Mouse (Mus musculus): Measurements from ENCODE around the gene Ankrd13d. TPM values are rescaled to one million over a fixed set of nuclear protein-coding genes. Genes with fewer than 3 reads are reported as not detected.
A peak's percentile ranks its signal among the peaks of the same experiment; 100 is the strongest.

Ankrd13d gene
- total and polyA plus RNA-seq, 3 experiments: 0.96 to 2.6 TPM; not detected in 1

DNA sequence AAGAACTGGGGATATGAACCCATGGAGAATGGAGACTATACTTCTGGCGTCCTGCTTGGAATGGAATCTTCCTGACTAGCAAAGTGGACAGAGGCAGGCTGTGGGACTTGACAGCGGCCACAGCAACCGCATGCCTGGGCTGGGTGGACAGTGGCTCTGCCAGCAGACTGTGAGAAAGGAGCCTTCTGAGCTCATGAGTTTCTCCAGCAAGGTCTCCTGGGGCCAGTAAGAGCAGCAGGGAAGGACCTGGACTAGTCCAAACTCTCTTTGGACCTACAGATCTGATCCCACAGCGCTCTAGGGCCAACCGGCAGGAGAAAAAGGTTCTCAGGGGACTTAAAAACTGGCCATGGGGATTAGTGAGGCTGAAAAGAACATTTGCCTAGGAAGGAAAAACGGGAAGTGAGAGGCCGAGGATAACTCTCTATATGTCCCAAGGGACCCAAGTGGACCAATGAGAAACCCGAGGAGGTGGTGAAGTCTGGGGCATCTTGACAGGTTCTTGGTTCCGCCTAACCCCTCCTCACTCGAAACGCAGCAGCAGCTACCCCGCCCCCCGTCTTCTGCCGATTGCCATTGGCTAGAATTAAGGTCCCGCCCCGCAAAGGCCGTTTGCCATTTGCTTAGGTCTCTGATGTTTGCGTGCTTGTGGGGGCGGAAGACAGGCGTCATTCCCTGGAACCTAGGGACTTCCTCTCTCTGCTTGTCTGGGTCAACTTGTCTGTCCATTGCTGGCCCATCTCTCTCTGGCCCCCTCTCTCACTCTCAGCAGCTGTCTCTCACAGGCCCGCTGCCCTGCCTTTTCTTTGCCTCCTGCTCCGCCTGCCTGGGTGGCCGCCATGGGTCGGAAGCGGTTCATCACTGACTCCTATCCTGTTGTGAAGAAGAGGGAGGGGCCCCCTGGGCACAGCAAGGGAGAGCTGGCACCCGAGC lies 51.4 kb downstream of the Ankrd13d start, which contains the start of gene Pold4 (continued):
- TF ChIP-seq CHD1 (IDR thresholded peaks at IDR 0.05; ENCODE audit: low read depth, low read length): no peak
- TF ChIP-seq TBP (IDR thresholded peaks at IDR 0.05; ENCODE audit: low read depth, low read length): peak; percentile 91
- no peak for TF ChIP-seq GATA1 (IDR thresholded peaks at IDR 0.05; ENCODE audit: low read depth, low read length)
- TF ChIP-seq ZKSCAN1 (IDR thresholded peaks at IDR 0.05; ENCODE audit: low read depth, low read length): no peak
- peak; percentile 83; the same call in 1 of the 2 replicates for TF ChIP-seq ZMIZ1 (IDR thresholded peaks at IDR 0.05; ENCODE audit: low read depth, low read length)
- 0 out of 2 replicates have a peak, but pooled peaks have one; percentile 37 for TF ChIP-seq E2F4 (IDR thresholded peaks at IDR 0.05; ENCODE audit: borderline replicate concordance, low read depth, low read length)
- no peak for TF ChIP-seq USF2 (IDR thresholded peaks at IDR 0.05; ENCODE audit: borderline replicate concordance in 1 of 2, insufficient read depth in 1 of 2, low read depth in 1 of 2, low read length in 2 of 2)
- TF ChIP-seq TAL1 (IDR thresholded peaks at IDR 0.05; ENCODE audit: low read length): no peak
- no peak for TF ChIP-seq SMC3 (IDR thresholded peaks at IDR 0.05; ENCODE audit: low read depth, low read length)
- TF ChIP-seq TCF12 (IDR thresholded peaks at IDR 0.05; ENCODE audit: low read depth, low read length): peak; percentile 22; the same call in 1 of the 2 replicates
- peak; percentile 83 for TF ChIP-seq POLR2AphosphoS2 (IDR thresholded peaks at IDR 0.05; ENCODE audit: low read length)
- TF ChIP-seq USF1 (IDR thresholded peaks at IDR 0.05; ENCODE audit: low read depth, low read length): 0 out of 2 replicates have a peak, but pooled peaks have one; percentile 12
- TF ChIP-seq SIN3A (IDR thresholded peaks at IDR 0.05; ENCODE audit: low read length): peak; percentile 71
- TF ChIP-seq UBTF (IDR thresholded peaks at IDR 0.05; ENCODE audit: borderline replicate concordance, insufficient read depth, low read depth, low read length): no peak

DNA sequence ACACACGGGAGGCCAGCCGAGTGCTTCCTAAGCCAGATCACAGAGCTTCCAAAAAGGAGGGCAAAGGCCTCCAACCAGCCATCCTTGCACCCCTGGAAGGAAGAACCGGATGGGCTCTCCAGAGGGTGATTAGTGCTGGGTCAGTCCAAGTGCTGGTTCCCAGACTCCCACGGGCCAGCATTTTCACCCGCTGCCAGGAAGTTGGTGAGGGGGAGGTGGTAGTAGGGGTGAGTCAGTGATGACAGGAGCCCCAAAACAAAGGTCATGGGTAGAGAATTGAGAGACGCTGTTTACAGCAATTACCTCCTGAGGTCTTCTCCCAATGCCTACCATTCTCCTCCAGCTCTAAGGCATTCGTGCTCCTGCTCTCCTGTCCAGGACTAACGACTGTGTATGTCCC lies 52.5 kb downstream of the Ankrd13d start:
- TF ChIP-seq CHD2 (IDR thresholded peaks at IDR 0.05; ENCODE audit: low read length) (no peak), GABPA (IDR thresholded peaks at IDR 0.05; ENCODE audit: low read depth, low read length) (no peak), TBP (IDR thresholded peaks at IDR 0.05; ENCODE audit: low read depth, low read length) (no peak), MEF2A (IDR thresholded peaks at IDR 0.05; ENCODE audit: extremely low read depth, insufficient replicate concordance, low read depth, low read length, poor library complexity, severe bottlenecking) (no peak), HCFC1 (IDR thresholded peaks at IDR 0.05; ENCODE audit: low read depth, low read length) (no peak), KAT2A (conservative IDR thresholded peaks at IDR 0.05; ENCODE audit: low read depth, low read length) (no peak), JUND (IDR thresholded peaks at IDR 0.05; ENCODE audit: low read depth, low read length) (no peak), ZC3H11A (IDR thresholded peaks at IDR 0.05; ENCODE audit: low read depth, low read length) (no peak), POLR2AphosphoS2 (IDR thresholded peaks at IDR 0.05; ENCODE audit: low read length) (no peak), SMC3 (IDR thresholded peaks at IDR 0.05; ENCODE audit: low read depth, low read length) (no peak), MYB (IDR thresholded peaks at IDR 0.05; ENCODE audit: low read depth, low read length) (no peak), MYC (IDR thresholded peaks at IDR 0.05; ENCODE audit: low read depth, low read length) (no peak), ZMIZ1 (IDR thresholded peaks at IDR 0.05; ENCODE audit: low read depth, low read length) (no peak), CHD1 (IDR thresholded peaks at IDR 0.05; ENCODE audit: low read depth, low read length) (no peak), MAZ (IDR thresholded peaks at IDR 0.05; ENCODE audit: low read depth, low read length) (no peak), MAFK (IDR thresholded peaks at IDR 0.05; ENCODE audit: borderline replicate concordance, low read depth, low read length) (no peak), ETS1 (IDR thresholded peaks at IDR 0.05; ENCODE audit: low read depth, low read length) (no peak)
- Histone ChIP-seq H3K79me2 (ENCODE audit: control insufficient read depth, insufficient read depth, low read length, poor library complexity) (peaks cover 2% of the 10 kb centered on the region; the same call in 1 of the 2 replicates), H3K4me3 (ENCODE audit: control insufficient read depth in 1 of 2, insufficient read depth in 1 of 2, low read depth in 2 of 2, low read length in 2 of 2) (peak overlapping the region in 1 of 2 experiments; percentile 26; a peak in 2 of 4 replicates), H3K9ac (ENCODE audit: control insufficient read depth, low read depth, low read length, poor library complexity, severe bottlenecking) (peak overlapping the region; percentile 61), H3K36me3 (ENCODE audit: control insufficient read depth in 1 of 2, insufficient read depth in 2 of 2, low read length in 2 of 2) (peaks cover 0 to 11% of the 10 kb centered on the region in 2 experiments; a peak in 2 of 4 replicates), H3K27ac (ENCODE audit: control insufficient read depth, low read depth, low read length) (peak overlapping the region; percentile 74), H3K4me1 (ENCODE audit: control insufficient read depth in 1 of 2, insufficient read depth in 2 of 2, low read length in 2 of 2) (peaks cover 2 to 29% of the 10 kb centered on the region in 2 experiments; a peak in 3 of 4 replicates), H3K27me3 (ENCODE audit: control insufficient read depth in 1 of 2, insufficient read depth in 2 of 2, low read length in 2 of 2) (no peaks in the 10 kb centered on the region), H3K9me3 (replicated peaks; ENCODE audit: insufficient read depth, low read length) (no peaks in the 10 kb centered on the region)
- peak; percentile 51 for DNase-seq (ENCODE audit: low read depth, low spot score)
